Mouse (Mus musculus): ENCODE measurements at regions not wholly inside any gene's neighbourhood (a gene's known extent, or its start where the extent isn't known, plus 50 kb on each side); places are given as distances from the start of the nearest gene placed in this dataset.

DNA sequence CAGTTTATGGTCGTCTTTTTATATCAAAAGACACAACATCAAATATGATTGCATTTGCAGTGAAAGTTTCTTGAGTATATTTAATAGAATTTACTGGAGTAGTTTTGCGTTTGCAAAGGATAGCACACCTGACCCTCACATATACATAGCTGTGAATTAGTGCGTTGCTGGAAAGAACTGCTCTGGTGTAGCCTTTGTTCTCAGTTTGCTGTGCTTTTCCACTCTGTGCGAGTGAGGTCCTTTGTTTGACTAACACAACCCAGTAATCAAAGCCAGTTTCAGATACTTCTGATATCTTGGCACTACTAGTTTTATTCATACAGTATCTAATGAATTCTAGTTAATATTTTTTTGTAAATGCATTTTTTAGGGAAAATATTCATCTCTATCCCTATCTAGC is 84.7 kb downstream of the Trim52 start:
- no peak for DNase-seq (ENCODE audit: low read depth)

DNA sequence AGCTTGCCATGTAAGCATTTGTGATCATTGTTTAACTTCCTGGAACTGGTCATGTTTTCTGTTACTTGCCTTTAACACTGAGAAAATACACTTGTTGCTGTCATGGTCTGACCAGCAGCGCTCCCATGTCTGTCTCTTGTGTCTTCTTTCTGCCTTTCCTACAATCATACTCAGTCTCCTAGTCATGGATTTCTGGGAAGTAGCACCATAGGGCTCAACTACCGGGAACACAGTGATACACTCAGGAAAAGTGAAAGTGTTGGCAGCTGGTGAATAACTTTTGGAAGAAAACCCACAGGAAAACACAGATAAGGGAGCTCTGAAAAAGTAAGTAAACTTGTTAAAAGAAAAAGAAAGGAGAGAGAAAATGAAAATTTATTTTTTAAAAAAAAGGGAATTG is 87.6 kb downstream of the Trim52 start:
- no peak for DNase-seq (ENCODE audit: low read depth)

DNA sequence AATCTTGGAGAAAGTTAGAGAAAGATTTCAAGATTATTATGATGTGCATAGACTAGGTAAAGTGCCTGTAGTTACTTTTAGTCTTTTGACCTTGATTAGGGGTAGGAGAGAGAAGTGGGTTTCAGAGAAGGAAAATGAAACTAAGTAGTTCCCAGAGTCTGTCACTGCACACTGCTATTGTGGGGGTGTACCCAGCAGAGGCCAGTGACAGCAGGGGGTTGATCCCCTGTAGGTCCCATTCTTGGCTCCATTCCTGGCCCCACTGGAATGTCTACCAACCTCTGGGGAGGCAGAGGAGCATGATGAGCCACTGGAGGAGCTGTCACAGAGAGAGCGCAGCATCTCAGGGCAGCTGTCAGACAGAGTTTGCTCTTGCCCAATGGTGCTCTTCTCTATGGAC is 88.1 kb downstream of the Trim52 start:
- DNase-seq (ENCODE audit: low read depth) = no peak

DNA sequence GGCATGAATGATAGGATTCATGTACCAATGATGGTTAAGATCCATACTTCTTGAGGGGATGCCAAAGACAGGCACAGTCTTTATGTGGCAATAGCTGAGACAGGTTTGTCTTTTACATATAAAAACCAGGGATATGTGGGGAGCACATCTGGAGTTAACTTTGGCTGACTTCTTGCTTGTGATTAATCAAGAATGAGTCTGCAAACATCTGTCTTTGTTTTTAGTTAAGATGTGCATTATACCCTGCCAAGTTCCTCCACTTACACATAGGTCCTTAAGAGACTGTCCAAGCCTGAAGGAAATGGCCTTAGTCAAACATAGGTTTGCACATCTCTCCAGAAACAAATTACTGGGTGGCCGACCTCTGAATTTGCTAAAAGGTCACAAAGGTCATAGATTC is 91.8 kb downstream of the Trim52 start:
- no peak for DNase-seq (ENCODE audit: low read depth)

DNA sequence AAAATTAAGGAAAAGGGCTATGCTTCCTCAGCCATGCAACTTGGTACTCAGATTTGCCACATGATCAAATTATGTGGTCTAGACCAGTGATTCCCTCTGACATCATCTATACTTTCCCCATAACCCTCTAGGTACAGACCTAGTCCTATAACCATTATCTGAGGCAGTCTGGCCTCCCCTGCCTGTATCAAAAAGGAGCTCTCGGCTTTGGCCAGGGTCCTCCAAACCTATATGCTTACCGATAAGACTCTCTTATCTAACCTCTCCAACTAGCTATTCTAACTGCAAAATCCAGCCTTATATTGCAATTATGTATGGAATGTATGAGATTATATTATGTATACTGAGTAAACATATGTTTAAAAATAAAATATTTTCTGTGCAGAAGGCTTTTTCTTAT is 93.1 kb downstream of the Trim52 start:
- DNase-seq (ENCODE audit: low read depth) = no peak

DNA sequence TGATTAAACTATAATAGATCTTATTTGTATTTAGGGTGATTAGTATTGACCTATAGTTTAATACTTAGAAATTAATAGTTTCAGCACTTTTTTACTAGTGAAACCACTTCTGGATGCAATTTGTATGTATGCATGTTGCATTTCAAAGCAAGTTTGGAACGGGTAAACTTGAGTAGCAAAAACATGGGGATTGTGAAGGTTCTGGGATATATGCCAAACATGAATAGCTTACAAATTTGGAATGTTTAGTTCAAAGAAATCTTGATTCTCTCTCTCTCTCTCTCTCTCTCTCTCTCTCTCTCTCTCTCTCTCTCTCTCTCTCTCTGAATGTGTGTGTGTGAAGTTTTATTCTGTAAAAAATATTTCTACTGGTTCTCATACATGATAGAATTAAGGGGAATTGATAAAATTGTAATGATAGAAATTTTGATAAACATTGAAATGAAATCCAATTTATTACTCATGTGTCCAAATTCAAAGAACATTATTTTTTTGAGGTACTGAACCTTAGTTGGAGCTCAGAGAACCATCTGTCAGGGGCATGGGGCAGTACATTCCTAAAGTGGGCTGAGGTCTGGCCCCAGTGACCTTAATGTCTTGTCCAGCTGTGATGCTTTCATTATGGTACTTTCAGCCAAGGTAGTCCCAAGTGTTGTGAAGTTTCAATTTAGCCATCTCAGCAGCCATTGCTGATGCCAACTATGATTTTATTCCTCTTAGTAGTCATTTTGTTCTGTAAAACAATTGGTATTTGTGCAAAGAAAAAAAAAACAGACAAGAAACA is 93.7 kb downstream of the Trim52 start:
- no peak for DNase-seq (ENCODE audit: low read depth)

DNA sequence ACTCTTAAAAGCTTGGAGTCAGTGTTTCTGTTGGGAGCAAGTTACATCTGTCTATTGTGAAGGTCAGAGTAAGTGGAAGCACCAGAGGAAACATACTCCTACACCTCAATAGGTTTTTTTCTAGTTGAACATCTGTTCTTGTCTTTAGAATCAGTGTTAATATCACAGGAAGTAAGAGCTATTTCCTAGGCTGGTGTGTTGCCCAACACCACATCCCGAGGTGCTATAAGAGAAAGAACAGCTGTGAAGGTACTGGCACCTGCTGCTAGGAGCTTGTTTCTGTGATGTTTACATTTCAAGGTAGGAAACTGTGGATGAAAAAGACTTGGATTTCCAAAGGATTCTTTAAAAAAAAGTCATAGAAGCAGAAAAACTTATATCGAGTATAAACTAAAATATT is 105.1 kb downstream of the Trim52 start:
- no peak for DNase-seq (ENCODE audit: low read depth)

DNA sequence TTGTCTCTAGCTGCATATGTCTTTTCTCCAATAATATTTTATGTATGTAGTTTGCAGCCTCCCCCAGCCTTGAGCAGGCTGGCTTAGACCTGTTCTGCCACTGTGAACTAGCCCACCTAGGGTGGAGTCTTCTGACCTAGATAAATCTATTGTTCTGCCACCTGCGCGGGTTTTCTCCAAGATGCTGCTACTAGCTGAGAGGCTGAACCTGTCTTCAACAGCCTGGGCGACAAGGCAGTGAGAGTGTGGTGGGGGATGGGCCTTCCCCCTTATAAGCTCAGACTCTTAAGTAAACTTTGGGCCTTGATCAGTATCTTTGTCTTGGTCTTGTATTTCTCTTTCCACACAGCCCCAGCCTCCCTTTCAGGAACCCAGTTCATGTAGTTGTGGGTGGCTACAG is 111.7 kb downstream of the Trim52 start:
- DNase-seq (ENCODE audit: low read depth) = no peak

DNA sequence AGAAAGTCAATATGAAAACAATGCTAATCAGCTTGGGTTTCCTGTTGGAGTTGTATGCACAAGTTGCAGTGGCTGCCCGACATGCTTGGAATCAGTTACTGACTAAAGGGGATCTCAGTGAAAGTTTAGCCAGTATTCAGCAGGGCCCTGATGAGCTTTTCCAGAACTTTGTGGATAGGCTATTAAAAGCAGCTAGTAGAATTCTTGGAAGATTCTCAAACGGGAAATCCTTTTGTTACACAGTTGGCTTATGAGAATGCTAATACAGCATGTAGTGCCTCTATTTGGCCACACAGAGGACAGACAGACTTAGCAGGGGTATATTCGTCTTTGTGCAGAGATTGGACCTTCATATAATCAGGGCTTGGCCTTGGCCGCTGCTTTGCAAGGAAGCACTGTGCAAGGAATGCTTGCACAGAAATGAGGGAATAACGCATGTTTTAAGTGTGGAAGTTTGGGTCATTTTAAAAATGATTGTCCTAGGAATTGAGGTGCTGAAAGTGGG is 113.3 kb downstream of the Trim52 start:
- DNase-seq (ENCODE audit: low read depth) = no peak

DNA sequence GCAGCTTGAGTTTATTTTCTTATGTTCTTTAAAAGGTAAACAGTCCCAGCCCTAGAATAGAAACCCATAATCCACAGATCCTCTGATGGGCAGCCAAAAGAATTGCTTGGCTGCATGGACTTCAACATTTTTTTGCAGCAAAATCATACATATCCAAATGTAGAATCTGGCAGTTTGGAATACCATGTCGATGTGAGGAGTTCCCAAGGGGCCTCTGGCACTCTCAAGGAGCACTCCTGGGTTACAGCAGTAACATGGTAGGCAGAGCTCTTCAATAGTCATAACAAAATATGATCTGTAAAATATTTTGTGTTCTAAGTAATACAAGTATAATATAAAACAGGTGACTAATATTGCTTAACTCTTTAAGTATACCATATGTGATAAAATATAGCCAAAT is 119.4 kb downstream of the Trim52 start:
- DNase-seq (ENCODE audit: low read depth) = no peak

DNA sequence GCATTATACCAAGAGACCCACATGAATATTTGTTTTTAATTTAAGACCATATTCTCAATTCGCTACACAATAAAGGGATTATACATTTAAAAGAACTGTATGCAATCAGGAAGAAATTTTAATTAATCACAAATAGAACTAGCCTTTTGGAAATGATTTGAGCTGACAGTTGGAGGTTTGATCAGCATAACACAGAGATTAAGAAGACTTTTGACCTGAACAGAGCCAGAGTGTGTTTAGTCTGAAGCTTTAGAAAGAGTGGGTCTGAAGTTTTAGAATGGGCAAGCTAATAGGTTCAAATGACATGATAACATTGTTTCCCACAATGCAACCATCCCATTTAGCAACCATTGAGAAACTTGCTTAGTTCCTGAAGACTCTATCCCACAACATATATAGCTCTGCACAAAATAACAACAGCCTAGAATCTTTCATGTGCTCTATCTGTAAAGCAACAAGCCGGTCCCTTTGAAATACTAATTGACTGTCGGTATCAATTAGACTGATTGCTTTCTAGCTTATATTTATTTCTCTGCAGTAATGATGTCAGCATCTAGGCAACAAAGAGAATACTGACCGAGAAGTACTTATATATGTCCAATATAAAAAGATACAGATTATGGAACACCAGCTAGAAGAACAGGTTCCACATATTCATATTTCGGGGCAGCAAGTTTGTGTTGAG is 135.9 kb downstream of the Trim52 start:
- no peak for DNase-seq (ENCODE audit: low read depth)

DNA sequence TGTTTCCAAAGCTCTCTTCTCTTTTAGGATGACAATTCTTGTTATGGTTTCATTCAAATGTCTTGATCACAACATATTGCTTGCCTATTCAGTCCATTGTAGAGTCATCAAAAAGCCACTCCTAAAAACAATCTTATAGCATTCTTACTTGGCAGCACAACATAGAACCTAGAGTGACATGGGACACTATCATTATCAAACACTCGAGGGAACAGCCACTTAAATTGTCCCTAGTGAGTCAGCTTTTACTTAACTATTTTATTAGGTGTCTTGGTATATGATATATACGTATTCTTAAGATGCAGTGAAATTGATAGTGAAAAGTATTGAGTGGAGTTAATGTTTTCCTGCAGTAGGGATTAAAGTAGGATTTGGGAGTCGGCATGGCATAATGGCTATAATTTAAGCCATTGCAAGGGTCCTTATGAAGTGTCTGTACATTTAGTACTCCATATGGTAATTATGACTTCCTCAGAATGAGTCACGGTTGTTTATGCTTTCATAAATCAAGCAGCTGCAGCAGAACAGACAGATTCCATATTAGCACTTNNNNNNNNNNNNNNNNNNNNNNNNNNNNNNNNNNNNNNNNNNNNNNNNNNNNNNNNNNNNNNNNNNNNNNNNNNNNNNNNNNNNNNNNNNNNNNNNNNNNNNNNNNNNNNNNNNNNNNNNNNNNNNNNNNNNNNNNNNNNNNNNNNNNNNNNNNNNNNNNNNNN is 153.6 kb downstream of the Trim52 start:
- no peak for DNase-seq (ENCODE audit: low read depth)

DNA sequence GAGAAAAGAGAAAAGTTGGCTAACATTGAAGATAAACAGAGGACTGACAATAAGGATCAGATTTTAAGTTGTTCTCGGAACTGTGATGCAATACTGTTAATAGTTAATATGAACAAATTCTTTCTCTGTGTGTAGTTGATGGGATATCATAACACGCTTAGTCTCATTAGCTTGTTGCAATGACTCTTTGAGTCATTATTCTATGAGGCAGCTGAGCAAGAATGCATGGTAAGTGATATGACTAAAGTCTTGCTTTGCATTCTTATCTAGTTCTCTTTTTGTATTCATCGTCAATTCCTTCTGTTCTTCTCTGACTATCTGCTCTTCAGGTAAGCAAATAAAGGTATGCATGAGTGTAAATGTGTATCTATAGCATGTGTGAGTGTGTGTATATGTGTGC is 159.3 kb downstream of the Trim52 start:
- no peak for DNase-seq (ENCODE audit: low read depth)

DNA sequence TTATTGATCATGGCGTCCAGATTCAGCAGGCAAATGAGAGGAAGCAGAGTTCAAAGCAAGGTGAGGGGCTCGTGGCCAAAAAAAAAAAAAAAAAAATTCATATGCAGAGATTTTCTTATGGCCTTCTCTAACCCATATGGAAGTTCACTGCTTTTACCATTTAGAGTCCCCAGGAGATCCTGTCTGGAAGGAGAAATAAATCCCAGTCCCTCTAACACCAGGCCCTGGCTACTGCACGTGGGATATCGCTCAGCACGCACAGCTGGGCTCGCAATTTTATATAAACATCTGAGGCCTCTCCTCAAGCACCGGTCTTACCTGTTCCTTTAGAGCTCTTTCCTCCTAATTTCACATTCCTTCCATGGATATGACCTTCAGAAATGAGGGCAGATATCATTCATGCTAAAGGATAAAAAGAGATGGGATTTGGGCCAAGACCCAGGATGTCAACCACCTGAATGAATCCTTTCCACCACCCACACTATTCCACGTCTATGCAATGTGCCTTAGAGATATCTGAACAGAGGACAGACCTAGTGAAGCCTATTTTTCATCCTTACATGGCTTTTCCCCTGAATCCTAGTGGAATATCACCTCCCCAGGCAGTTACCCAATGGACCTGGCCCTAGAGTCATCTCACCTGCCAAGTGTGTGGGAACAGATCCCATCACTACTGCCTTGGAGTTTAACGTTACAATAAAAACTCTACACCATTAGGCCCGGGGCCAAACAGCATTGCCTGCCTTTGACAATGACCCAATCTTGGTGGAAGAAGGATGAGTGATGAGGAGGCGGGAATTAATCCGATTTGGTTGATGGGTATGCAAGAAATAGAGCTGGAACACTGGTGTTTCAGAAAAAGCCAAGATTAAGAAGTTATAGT is 161.9 kb downstream of the Trim52 start:
- peak; percentile 95 for DNase-seq (ENCODE audit: low read depth)

DNA sequence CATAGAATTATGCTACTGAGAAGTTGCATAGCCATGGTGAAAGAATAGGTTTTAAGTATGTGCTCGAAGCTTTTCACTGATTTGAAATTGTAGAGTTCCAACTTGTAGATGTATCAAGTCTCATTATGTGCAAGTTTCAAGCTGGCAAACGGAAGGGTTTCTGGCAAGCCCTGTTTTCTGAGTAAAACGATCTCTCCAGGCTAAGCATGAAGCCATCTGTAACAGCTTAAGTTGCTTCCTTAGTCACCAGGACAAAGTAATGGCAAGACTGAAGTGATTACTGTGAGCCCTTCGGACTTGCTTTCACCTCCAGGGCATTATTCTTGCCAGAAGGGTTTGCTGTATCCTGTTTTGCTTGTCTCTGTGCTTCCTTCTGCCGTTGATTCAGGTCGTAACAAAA is 163.7 kb downstream of the Trim52 start:
- DNase-seq (ENCODE audit: low read depth) = peak; percentile 62

DNA sequence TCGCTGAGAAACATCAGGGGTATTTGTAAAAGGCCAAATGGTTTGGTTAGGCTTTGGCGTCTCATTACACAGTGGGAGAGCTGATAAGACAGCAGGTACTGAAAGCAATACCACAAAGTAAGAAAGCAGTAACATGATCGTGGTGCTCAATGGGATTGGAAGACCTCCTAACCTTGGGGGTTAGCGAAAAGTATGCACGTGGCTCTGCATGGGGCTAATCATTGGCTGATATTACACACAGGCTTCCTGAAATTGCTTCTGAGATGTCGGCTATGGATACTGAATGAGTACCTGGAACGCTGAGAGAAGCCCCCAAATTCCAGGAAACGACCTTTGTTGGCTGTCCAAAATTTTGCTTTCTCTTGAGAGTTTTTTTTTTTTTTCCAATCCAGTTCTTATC is 207.6 kb downstream of the Trim52 start:
- DNase-seq (ENCODE audit: low read depth) = no peak

DNA sequence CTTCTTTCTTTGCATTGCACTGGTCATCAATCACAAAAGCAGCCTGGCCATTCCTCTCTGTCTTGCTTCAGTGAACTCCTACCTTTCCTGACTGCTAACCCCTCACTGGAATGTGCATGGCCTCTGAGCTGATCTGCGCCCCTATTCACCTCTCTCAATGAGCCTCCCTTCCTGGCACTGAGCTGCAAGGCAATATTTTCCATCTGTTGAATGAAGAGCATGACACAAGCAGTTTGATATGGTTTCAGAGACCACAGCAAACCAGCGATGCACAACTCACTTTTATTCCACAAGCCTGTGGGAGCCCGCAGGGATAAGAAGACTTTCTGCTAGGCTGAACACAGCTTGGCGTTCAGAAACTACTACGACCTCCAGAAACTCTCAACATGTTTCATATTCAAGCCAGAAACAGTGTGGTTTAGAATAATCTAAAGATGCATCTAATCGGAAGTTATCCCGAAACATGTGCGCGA is 208.1 kb downstream of the Trim52 start:
- no peak for DNase-seq (ENCODE audit: low read depth)

DNA sequence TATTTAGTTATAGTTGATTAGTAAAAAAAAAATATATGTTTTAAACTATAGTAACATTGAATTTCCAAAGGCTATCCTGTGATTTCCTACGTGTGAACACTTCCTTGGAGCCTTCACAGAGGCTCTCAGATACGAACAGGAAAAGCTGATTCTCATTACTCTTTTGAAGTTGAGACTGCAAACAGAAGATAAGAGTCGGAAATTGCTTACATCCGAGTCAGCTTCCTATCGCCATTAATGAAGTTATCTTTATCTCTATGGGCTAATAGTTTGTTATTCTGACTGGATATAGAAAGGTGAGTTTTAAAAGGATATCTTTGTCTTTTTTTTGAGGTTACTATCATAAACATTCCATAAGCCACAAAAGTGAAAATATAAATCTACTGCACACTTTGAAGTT is 212.8 kb downstream of the Trim52 start:
- no peak for DNase-seq (ENCODE audit: low read depth)

DNA sequence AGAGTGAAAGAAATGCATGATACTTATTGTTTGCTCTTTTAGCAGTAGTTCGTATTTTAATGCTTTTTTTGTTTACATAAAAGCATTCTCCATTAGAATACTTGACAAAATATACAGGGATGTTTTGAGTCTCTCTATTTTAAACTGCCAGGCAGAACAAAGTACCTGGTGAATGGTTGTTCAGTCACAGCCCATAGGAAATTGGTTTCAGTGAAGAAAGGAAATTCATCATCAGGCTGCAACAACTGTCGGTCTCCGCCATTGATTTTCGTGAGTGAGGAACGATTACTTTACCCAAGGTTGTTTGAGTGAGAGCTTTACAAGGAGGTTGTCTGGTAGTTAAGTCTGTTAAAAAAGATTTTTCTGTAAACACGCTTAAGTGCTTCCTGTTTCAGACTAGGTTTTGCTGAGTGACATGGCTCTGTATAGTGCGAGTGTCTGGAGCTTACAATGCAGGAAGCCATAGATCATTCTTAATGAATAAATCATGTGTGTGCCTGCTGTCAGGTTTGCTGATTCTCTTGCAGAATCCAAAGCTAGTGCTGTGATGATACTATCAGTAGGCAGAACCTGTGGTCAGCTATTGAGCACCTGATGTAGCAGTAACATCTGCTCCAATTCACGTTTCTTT is 221.8 kb downstream of the Trim52 start:
- DNase-seq (ENCODE audit: low read depth) = no peak

DNA sequence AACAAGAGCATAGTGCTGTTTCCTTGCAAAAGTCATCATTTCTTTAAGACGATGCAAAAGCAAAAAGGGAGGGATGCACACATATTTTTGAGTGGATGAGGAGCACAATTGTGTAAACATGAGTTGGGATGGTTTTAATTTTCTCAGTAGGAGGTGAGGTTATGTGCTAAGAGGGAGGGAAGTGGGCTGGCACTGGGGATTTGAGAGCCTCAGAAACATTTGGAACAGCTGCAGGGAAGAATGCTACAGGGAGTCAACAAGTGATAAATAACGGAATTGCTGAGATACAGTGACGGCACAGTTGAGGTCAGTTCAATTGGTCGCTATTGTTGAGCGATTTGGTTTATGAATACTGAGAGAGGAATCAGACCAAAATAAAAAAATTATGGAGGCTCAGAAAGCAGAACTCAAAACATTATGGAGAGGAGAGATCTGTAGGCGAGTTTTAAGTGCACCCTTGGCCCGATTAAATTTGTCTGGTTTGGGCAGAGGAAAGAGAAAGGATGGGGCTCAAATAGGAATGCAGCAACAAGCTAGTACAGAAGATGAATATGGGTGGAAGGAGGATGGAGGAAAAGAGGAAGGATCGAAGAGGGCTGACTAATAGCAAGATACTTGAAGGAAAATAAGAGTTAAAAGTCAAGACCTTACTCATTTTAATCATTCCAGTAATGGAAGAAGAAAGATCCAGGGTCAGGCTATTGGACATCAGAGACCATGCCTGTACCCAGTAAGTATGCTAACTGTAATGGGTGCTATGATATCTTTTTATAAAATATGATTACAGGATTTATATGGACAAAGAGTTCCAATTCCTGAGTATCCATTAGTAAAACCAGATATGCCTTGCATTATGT is 259.0 kb downstream of the Trim52 start:
- no peak for DNase-seq (ENCODE audit: low read depth)

Measured in gonadal fat pad, adult 2 months (tissue).